Mouse (Mus musculus) hindbrain, embryonic 15.5 days (tissue): ENCODE data around the gene Cnot1. TPM values are rescaled to one million over a fixed set of nuclear protein-coding genes. Genes with fewer than 3 reads are reported as not detected.

Experiments used
- ATAC-seq: fragments of 200-750 bp; cut with Nextera tagmentation; 2 replicates; pipeline ENCODE4 v1.8.0; 2017; ENCODE audit warnings: low read depth, moderate number of reproducible peaks, moderate TSS enrichment; ENCODE audit not compliant: low FRiP score
- H3K27ac ChIP-seq: fragments of 300-500 bp; sonication (generic); replicated peaks from 2 replicates; pipeline ENCODE4 v1.5.1; 2015; ENCODE audit warnings: mild to moderate bottlenecking, inconsistent platforms
- H3K27me3 ChIP-seq: fragments of 300-500 bp; sonication (generic); 2 replicates; pipeline ENCODE4 v1.6.1; 2015; ENCODE audit warnings: control low read depth, inconsistent platforms
- H3K36me3 ChIP-seq: fragments of 300-500 bp; sonication (generic); 2 replicates; pipeline ENCODE4 v1.6.1; 2015; ENCODE audit warnings: control low read depth, inconsistent platforms
- H3K4me1 ChIP-seq: fragments of 300-500 bp; sonication (generic); replicated peaks from 2 replicates; pipeline ENCODE4 v1.6.1; 2015; ENCODE audit warnings: control low read depth, inconsistent platforms
- H3K4me2 ChIP-seq: fragments of 300-500 bp; sonication (generic); 2 replicates; pipeline ENCODE4 v1.6.1; 2015; ENCODE audit warnings: moderate library complexity, mild to moderate bottlenecking, inconsistent platforms
- H3K4me3 ChIP-seq: fragments of 300-500 bp; sonication (generic); 2 replicates; pipeline ENCODE4 v1.5.1; 2015; ENCODE audit warnings: mild to moderate bottlenecking, inconsistent platforms
- H3K9ac ChIP-seq: fragments of 300-500 bp; sonication (generic); 2 replicates; pipeline ENCODE4 v1.6.1; 2015; ENCODE audit warnings: inconsistent platforms
- H3K9me3 ChIP-seq: fragments of 300-500 bp; sonication (generic); 2 replicates; pipeline ENCODE4 v1.6.1; 2016; ENCODE audit warnings: control low read depth, inconsistent platforms
- WGBS: fragments of 180-500 bp; shearing (Covaris S2); methylation state at CpG from one replicate; pipeline ENCODE4 v1.1.7; 2015; 5-methylcytosine and 5-hydroxymethylcytosine counted together
- polyA plus RNA-seq: library from polyadenylated mRNA; unstranded; fragments of >200 nt; fragmentation: Nextera tagmentation; extraction: Ambion mirVana; gene quantifications from 2 replicates; pipeline ENCODE4 v1.2.1, GENCODE M21; 2015

Gene Cnot1
- polyA plus RNA-seq = 37.3 and 39.2 TPM in 2 replicates

DNA sequence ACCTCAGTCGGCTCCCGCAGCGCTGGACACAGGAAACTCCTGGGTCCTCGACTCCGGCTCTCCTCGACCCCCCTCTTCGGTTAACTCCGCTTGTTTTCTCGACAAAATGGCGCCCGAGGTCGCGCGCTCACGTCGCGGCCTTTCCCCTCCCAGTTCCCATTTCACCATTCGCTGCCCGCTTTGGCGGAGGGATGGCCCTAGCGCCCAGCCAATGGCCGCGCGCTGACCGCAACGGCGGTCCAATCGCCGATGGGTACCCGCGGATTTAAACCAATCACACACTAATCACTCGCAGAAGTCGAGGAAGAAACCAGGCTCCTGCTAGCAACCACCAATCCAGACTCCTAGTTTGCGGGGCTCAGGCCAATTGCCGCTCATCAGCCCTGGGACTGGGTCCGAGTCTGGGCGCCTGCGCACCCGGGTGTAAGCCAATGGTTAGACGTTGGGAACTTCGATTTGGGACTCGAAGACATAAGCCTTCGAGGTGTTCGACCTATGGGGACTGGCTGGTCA lies at the start of gene Cnot1:
Gene Cnot1, minus strand, starts transcription at position 134 of the 513 bp plus-strand sequence.
- Histone ChIP-seq H3K9ac (peak within 1 kb of the TSS; percentile 85), H3K36me3 (no peaks in the 10 kb centered on the region), H3K27ac (peak within 1 kb of the TSS; percentile 94), H3K27me3 (no peaks in the 10 kb centered on the region), H3K4me2 (peak within 1 kb of the TSS; percentile 93), H3K4me3 (peak within 1 kb of the TSS; percentile 78), H3K9me3 (no peaks in the 10 kb centered on the region), H3K4me1 (peaks cover 23% of the 10 kb centered on the region)
- 0% methylated on average over 44 of the region's 44 CpGs for WGBS
- ATAC-seq = peak; percentile 96

DNA sequence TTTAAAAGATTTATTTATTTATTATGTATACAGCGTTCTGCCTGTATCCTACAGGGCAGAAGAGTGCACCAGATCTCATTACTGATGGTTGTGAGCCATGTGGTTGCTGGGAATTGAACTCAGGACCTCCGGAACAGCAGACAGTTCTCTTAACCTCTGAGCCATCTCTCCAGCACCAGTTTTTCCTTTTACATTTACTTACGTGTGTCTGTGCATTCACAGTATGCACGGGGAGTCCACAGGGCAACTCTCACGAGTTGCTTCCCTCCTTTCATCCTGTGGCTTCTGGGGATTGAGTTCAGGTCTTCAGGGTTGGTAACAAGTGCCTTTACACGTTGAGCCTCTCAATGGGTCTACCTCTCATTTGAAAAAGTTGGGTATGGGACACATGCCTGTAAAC lies 46.9 kb upstream of the Cnot1 start:
- H3K36me3 ChIP-seq = no peaks in the 10 kb centered on the region
- no peaks in the 10 kb centered on the region for H3K27me3 ChIP-seq
- WGBS = 88% methylated on average over 6 of the region's 6 CpGs
- H3K9ac ChIP-seq = no peak overlapping the region
- no peak overlapping the region for H3K4me3 ChIP-seq
- H3K4me1 ChIP-seq = peaks cover 14% of the 10 kb centered on the region
- H3K4me2 ChIP-seq = no peak overlapping the region
- no peak for ATAC-seq
- H3K27ac ChIP-seq = no peak overlapping the region
- H3K9me3 ChIP-seq = no peaks in the 10 kb centered on the region

GRCm38 (mm10) chr8:95853102-95853843 lies 46.0 kb upstream of the Cnot1 start, which contains the start of gene Slc38a7:
Gene Slc38a7, minus strand, starts transcription at chr8:95853539.
- Histone ChIP-seq H3K4me2 (peak within 1 kb of the TSS; percentile 67), H3K27ac (no peak within 1 kb of the TSS), H3K27me3 (no peaks in the 10 kb centered on the region), H3K4me1 (peaks cover 14% of the 10 kb centered on the region), H3K36me3 (no peaks in the 10 kb centered on the region), H3K9me3 (no peaks in the 10 kb centered on the region), H3K4me3 (peak within 1 kb of the TSS; percentile 71), H3K9ac (peak within 1 kb of the TSS; percentile 61)
- peak; percentile 95 for ATAC-seq
- whole genome bisulfite sequencing = 23% methylated on average over 22 of the region's 22 CpGs

DNA sequence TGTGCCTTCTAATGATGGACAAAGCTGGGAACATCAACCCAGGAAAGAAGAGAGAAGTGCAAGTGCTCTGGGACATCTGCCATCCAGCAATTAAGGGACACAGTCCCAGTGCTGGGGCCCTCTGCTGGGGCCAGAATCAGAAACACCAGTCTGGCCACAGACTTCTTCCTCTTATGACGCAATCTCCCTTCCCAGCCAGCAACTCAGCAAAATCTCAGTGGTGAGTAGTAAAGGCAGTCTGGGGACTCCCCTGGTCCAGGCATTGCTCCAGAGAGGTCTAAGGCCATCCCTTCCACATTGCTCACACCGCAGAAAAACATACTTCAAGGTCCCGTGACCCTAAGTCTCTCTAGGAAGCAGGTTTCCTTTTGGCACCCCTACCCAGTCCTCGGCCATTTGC lies 45.0 kb upstream of the Cnot1 start:
- Histone ChIP-seq H3K4me3 (peak overlapping the region; percentile 71), H3K9me3 (no peaks in the 10 kb centered on the region), H3K4me2 (peak overlapping the region; percentile 67), H3K27ac (no peak overlapping the region), H3K27me3 (no peaks in the 10 kb centered on the region), H3K9ac (peak overlapping the region; percentile 61; the same call in 1 of the 2 replicates), H3K36me3 (peaks cover 2% of the 10 kb centered on the region; the same call in 1 of the 2 replicates), H3K4me1 (peaks cover 14% of the 10 kb centered on the region)
- no peak for ATAC-seq
- 79% methylated on average over 4 of the region's 4 CpGs for WGBS

GRCm38 (mm10) chr8:95850326-95850725 lies 43.1 kb upstream of the Cnot1 start:
- H3K27me3 ChIP-seq = no peaks in the 10 kb centered on the region
- no peak overlapping the region for H3K4me2 ChIP-seq
- no peak overlapping the region for H3K27ac ChIP-seq
- peaks cover 8% of the 10 kb centered on the region; the same call in 1 of the 2 replicates for H3K36me3 ChIP-seq
- ATAC-seq = no peak
- H3K4me1 ChIP-seq = peaks cover 14% of the 10 kb centered on the region
- 96% methylated on average over 2 of the region's 2 CpGs for WGBS
- no peak overlapping the region for H3K9ac ChIP-seq
- H3K9me3 ChIP-seq = no peaks in the 10 kb centered on the region
- no peak overlapping the region for H3K4me3 ChIP-seq

GRCm38 (mm10) chr8:95848734-95849464 lies 41.6 kb upstream of the Cnot1 start:
- Histone ChIP-seq H3K27me3 (no peaks in the 10 kb centered on the region), H3K4me1 (peaks cover 14% of the 10 kb centered on the region), H3K4me2 (no peak overlapping the region), H3K9ac (no peak overlapping the region), H3K27ac (no peak overlapping the region), H3K36me3 (peaks cover 20% of the 10 kb centered on the region), H3K9me3 (no peaks in the 10 kb centered on the region), H3K4me3 (no peak overlapping the region)
- WGBS = 92% methylated on average over 19 of the region's 19 CpGs
- ATAC-seq = no peak

GRCm38 (mm10) chr8:95848061-95848551 lies 40.8 kb upstream of the Cnot1 start:
- Histone ChIP-seq H3K4me3 (no peak overlapping the region), H3K27me3 (no peaks in the 10 kb centered on the region), H3K9ac (no peak overlapping the region), H3K4me2 (no peak overlapping the region), H3K36me3 (peaks cover 28% of the 10 kb centered on the region), H3K4me1 (peaks cover 10% of the 10 kb centered on the region), H3K9me3 (no peaks in the 10 kb centered on the region), H3K27ac (no peak overlapping the region)
- WGBS = 84% methylated on average over 24 of the region's 24 CpGs
- ATAC-seq = no peak

DNA sequence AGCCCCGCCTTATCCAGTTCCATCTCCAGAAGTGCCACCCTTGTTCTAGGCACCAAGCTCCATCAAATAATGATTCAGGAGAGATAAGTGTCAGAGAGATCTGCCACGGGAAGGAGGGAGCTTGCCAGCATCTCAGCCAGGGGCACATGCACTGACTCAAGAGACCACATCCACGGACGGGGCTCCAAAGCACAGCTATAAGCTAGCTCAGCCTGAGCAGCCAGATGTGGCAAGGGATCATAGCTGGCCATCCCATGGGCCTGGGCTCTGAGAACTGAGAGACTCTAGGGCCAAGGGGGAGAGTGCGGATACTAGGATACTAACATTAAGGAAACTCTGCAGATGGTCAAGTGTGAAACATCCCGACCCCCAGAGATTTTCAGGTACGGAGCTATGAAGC lies 37.8 kb upstream of the Cnot1 start:
- WGBS = 90% methylated on average over 7 of the region's 7 CpGs
- Histone ChIP-seq H3K4me3 (no peak overlapping the region), H3K36me3 (peaks cover 52% of the 10 kb centered on the region), H3K4me2 (no peak overlapping the region), H3K4me1 (no peaks in the 10 kb centered on the region), H3K9me3 (no peaks in the 10 kb centered on the region), H3K9ac (no peak overlapping the region), H3K27me3 (no peaks in the 10 kb centered on the region), H3K27ac (no peak overlapping the region)
- ATAC-seq = no peak

- H3K36me3 ChIP-seq = peaks cover 57% of the 10 kb centered on the region
Measured at GRCm38 (mm10) chr8:95843968-95844367, 36.7 kb upstream of the Cnot1 start.

DNA sequence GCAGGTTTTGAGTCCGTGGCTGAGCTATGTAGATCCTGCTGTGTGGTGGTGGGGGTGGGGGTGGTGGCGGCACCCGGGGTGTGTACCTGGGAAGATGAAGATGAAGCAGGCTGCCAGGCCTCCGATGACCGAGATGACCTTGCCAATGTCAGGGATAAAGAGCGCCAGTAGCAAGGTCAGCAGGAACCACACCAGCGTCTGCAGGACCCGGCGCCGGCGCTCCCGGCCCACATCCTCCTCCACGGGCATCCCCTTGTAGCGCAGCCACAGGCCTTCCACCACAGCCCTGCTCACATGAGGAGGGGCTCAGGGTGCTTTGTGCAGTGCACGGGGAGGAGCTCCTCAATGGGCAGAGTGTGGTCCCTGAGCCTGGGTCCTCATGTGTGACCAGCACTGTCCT lies 34.2 kb upstream of the Cnot1 start:
- 93% methylated on average over 15 of the region's 15 CpGs for whole genome bisulfite sequencing
- H3K4me2 ChIP-seq = no peak overlapping the region
- no peak overlapping the region for H3K4me3 ChIP-seq
- ATAC-seq = no peak
- no peak overlapping the region for H3K27ac ChIP-seq
- no peak overlapping the region for H3K9ac ChIP-seq
- H3K4me1 ChIP-seq = no peaks in the 10 kb centered on the region
- peaks cover 63% of the 10 kb centered on the region for H3K36me3 ChIP-seq
- no peaks in the 10 kb centered on the region for H3K27me3 ChIP-seq
- H3K9me3 ChIP-seq = no peaks in the 10 kb centered on the region

More at GRCm38 (mm10) chr8:95843968-95844367, 36.7 kb upstream of the Cnot1 start:
- no peak overlapping the region for H3K9ac ChIP-seq
- H3K27me3 ChIP-seq = no peaks in the 10 kb centered on the region
- H3K4me3 ChIP-seq = no peak overlapping the region
- ATAC-seq = no peak
- H3K4me2 ChIP-seq = no peak overlapping the region
- no peaks in the 10 kb centered on the region for H3K4me1 ChIP-seq
- no peak overlapping the region for H3K27ac ChIP-seq
- H3K9me3 ChIP-seq = no peaks in the 10 kb centered on the region
- WGBS = 94% methylated on average over 6 of the region's 6 CpGs

DNA sequence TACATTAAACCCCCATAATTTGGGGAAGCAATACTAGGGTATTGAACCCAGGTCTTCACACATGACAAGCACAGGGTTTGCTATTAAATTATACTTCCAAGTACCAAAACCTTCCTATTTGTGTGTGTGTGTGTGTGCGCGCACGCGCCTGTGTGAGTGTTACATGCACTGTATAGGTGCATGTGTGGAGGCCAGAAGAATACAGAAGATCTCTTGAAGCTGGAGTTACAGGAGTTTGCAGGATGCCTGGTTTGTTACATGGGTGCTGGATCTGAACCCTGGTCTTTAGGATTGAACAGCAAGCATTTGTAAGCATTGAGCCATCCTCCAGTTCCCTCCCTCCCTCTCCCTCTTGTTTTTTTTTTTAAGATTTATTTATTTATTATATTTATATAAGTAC lies 32.0 kb upstream of the Cnot1 start:
- Histone ChIP-seq H3K36me3 (peaks cover 56% of the 10 kb centered on the region), H3K4me3 (no peak overlapping the region), H3K9ac (no peak overlapping the region), H3K27me3 (no peaks in the 10 kb centered on the region), H3K9me3 (no peaks in the 10 kb centered on the region), H3K27ac (no peak overlapping the region), H3K4me1 (no peaks in the 10 kb centered on the region), H3K4me2 (no peak overlapping the region)
- WGBS = 96% methylated on average over 4 of the region's 4 CpGs
- no peak for ATAC-seq

DNA sequence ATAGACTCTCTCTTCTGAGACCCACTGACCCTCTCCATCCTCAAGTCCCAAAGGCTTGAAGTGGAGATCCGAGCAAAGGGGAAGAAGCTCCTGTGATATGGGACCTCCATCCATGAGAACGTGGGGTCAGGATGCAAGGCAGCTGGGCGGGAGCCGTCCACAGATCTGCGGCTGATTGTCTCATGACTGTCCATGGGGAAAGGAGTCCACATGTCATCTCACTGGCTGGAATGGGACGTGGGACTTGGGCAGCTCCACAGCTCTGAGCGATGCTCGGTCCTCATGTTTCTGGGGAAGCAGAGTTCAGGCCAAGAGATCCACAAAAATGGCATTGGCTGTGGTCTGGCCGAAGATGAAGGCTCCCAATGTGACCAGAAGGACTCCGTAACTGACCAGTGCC lies 30.0 kb upstream of the Cnot1 start:
- Histone ChIP-seq H3K4me1 (peaks cover 13% of the 10 kb centered on the region), H3K4me2 (no peak overlapping the region), H3K27me3 (no peaks in the 10 kb centered on the region), H3K36me3 (peaks cover 40% of the 10 kb centered on the region), H3K9ac (no peak overlapping the region), H3K4me3 (no peak overlapping the region), H3K9me3 (no peaks in the 10 kb centered on the region), H3K27ac (no peak overlapping the region)
- 95% methylated on average over 10 of the region's 10 CpGs for WGBS
- ATAC-seq = no peak
